Mouse (Mus musculus) cortical plate, adult 2 months (tissue): ENCODE measurements around the gene Smim24.

Source experiments
- CTCF ChIP-seq: fragments of 200-500 bp; IDR thresholded peaks from 2 replicates; pipeline ENCODE4 v1.5.1; 2011; ENCODE audit warnings: mild to moderate bottlenecking, control low read depth, low read length; ENCODE audit not compliant: insufficient read depth; ENCODE audit errors: extremely low read depth
- POLR2A ChIP-seq: fragments of 200-500 bp; IDR thresholded peaks from 2 replicates; pipeline ENCODE4 v1.6.1; 2011; ENCODE audit warnings: mild to moderate bottlenecking, low read length, control low read depth; ENCODE audit not compliant: insufficient read depth; ENCODE audit errors: extremely low read depth

GRCm38 (mm10) chr10:81414682-81415081 is 21.8 kb downstream of the Smim24 start:
- TF ChIP-seq POLR2A, result no peak
- no peak for TF ChIP-seq CTCF
